Mouse (Mus musculus) thymus, adult 2 months (tissue): ENCODE data around the gene Cnnm1.

Experiments
- CTCF ChIP-seq: fragments of 200-500 bp; IDR thresholded peaks from 2 replicates; pipeline ENCODE4 v1.5.1; 2012; ENCODE audit warnings: mild to moderate bottlenecking, control low read depth, low read length, moderate library complexity, borderline replicate concordance; ENCODE audit not compliant: control insufficient read depth, poor library complexity, insufficient read depth; ENCODE audit errors: extremely low read depth
- POLR2A ChIP-seq: fragments of 200-500 bp; IDR thresholded peaks from 2 replicates; pipeline ENCODE4 v1.6.1; 2012; ENCODE audit warnings: mild to moderate bottlenecking, low read length, control low read depth, moderate library complexity; ENCODE audit not compliant: control insufficient read depth, poor library complexity, insufficient read depth; ENCODE audit errors: extremely low read depth

GRCm38 (mm10) chr19:43442269-43442668 lies 2.0 kb downstream of the Cnnm1 start:
- no peak for TF ChIP-seq POLR2A
- no peak for TF ChIP-seq CTCF
